Mouse (Mus musculus) cortical plate, adult 2 months (tissue): ENCODE measurements around the gene Pias3.

ENCODE experiments used
- CTCF ChIP-seq: fragments of 200-500 bp; IDR thresholded peaks from 2 replicates; pipeline ENCODE4 v1.5.1; 2011; ENCODE audit warnings: mild to moderate bottlenecking, control low read depth, low read length; ENCODE audit not compliant: insufficient read depth; ENCODE audit errors: extremely low read depth
- POLR2A ChIP-seq: fragments of 200-500 bp; IDR thresholded peaks from 2 replicates; pipeline ENCODE4 v1.6.1; 2011; ENCODE audit warnings: mild to moderate bottlenecking, low read length, control low read depth; ENCODE audit not compliant: insufficient read depth; ENCODE audit errors: extremely low read depth

DNA sequence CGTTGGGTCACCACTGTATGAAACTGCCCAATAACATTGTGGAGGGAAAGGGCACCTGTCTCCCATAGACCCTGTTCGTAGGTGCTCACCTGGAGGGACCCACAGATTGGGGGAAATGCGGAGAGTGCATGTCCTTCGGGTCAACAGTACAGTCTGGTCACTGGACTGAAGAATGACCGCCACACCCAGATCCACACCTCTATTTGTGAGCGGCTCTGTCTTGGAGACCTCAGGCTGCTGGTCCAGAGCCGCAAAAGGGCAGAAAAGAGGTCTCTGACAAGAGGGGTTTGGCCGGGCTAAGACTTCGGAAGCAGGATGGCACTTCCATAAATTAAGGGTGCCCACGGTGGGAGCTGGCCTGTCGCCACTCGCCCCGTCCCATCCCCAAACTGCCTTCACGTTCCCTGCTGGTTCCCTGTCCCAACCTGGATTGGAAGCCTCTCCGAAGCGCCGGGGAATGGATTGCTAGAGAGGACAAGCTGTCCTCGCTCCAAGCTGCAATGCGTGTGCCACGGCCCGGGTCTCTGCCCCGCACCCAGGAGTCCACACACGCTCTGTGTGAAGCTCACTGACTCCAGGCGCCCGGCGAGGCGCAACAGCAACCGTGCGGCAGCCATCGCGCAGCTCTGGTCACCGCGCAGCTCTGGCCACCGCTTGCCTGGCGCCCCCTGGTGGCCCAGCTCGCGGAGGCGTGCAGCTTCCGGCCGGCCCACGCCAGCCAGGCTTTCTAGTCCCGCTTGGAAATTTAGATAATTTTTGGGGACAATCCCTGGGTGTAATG lies 11.9 kb downstream of the Pias3 start, which contains the start of gene Nudt17:
- peak; percentile 59 for TF ChIP-seq CTCF
- TF ChIP-seq POLR2A: no peak
